Mouse (Mus musculus): Measurements from ENCODE around the gene Fbp1. TPM values are rescaled to one million over a fixed set of nuclear protein-coding genes. Genes with fewer than 3 reads are reported as not detected.
"Not testable (repeated sequence)": the region's sequence is repeated elsewhere in the genome, so short reads cannot be mapped to it uniquely, and the experiment has no call there.

The Fbp1 gene
- polyA plus RNA-seq, 1 experiment from 2014 or later: 2,581 TPM

DNA sequence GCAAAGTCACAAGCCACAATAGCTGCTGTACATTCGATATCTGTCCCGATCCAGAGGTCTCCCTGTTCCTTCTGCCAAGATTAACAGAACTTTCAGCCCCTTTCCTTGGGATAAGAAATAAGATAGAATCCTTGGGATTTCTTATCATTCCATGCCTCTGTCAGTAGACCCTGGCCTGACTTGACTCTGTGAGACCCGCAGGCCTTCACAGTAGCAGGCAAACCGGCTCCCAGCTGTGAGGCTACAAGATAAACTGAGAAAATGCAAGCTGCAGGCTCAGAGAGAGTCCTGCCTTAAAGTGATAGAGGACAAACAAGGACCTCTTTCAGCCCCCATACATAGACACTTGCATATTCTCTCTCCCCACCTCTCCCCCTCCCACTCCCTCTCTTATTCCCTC, 54.7 kb downstream of the Fbp1 start:
- WGBS (ENCODE audit: insufficient replicate concordance): 46% methylated on average over 4 of the region's 4 CpGs

DNA sequence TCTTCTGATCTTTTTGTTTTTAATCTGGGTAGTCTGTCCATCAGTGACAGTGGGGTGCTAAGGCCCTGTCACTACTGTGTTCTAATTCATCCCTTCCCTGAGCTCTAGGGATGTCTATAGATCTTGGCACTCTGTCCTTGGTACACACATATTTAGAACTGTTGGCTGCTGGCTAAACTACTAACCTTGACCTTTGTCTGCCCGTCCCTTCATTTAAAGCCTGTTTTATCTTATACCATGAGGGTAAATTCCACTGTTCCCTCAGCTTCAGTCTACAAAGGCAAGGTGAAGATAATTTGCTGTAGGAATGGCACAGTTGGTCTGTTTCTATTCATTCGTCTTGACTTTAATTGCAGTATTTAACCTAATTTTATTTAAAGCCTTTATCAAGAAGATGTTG, 55.8 kb downstream of the Fbp1 start:
- Histone ChIP-seq H3K4me2 (ENCODE audit: low read depth, low read length) (no peak overlapping the region), H3K9ac (replicated peaks) (no peak overlapping the region), H3K4me1 (ENCODE audit: insufficient read depth) (no peaks in the 10 kb centered on the region), H3K36me3 (replicated peaks; ENCODE audit: insufficient read depth, low read length) (no peaks in the 10 kb centered on the region), H3K4me3 (ENCODE audit: low read depth, low read length) (no peak overlapping the region), H3K27me3 (ENCODE audit: insufficient read depth, low read length) (no peaks in the 10 kb centered on the region), H3K27ac (ENCODE audit: low read depth) (no peak overlapping the region), H3K9me3 (ENCODE audit: low read length) (no peaks in the 10 kb centered on the region)
- WGBS (ENCODE audit: insufficient replicate concordance): 52% methylated on average over 2 of the region's 2 CpGs
- TF ChIP-seq EP300 (IDR thresholded peaks at IDR 0.05; ENCODE audit: low read depth): no peak
- no peak for TF ChIP-seq CTCF (IDR thresholded peaks at IDR 0.05; ENCODE audit: low read depth)
- no peak for ATAC-seq
- no peak for DNase-seq

More for the DNA sequence above, 54.7 kb downstream of the Fbp1 start:
- no peak overlapping the region for H3K27ac ChIP-seq (ENCODE audit: low read depth)
- TF ChIP-seq EP300 (IDR thresholded peaks at IDR 0.05; ENCODE audit: low read depth) (no peak), CTCF (IDR thresholded peaks at IDR 0.05; ENCODE audit: low read depth) (no peak)
- H3K4me2 ChIP-seq (ENCODE audit: low read depth, low read length): no peak overlapping the region
- H3K27me3 ChIP-seq (ENCODE audit: insufficient read depth, low read length): no peaks in the 10 kb centered on the region
- H3K9me3 ChIP-seq (ENCODE audit: low read length): no peaks in the 10 kb centered on the region
- ATAC-seq (no peak), DNase-seq (no peak)
- no peak overlapping the region for H3K4me3 ChIP-seq (ENCODE audit: low read depth, low read length)
- no peaks in the 10 kb centered on the region for H3K4me1 ChIP-seq (ENCODE audit: insufficient read depth)
- H3K36me3 ChIP-seq (replicated peaks; ENCODE audit: insufficient read depth, low read length): no peaks in the 10 kb centered on the region
- H3K9ac ChIP-seq (replicated peaks): no peak overlapping the region

- not testable (repeated sequence) for H3K27ac ChIP-seq (ENCODE audit: low read depth); H3K9me3 ChIP-seq (ENCODE audit: low read length); H3K27me3 ChIP-seq (ENCODE audit: insufficient read depth, low read length); H3K4me3 ChIP-seq (ENCODE audit: low read depth, low read length); H3K36me3 ChIP-seq (replicated peaks; ENCODE audit: insufficient read depth, low read length); H3K4me2 ChIP-seq (ENCODE audit: low read depth, low read length); H3K9ac ChIP-seq (replicated peaks); DNase-seq; ATAC-seq; H3K4me1 ChIP-seq (ENCODE audit: insufficient read depth)
- 79% methylated on average over 3 of the region's 3 CpGs for WGBS (ENCODE audit: insufficient replicate concordance)
Observed at GRCm38 (mm10) chr13:62815705-62816104, 72.4 kb downstream of the Fbp1 start.

Other genes with a start within 250 kb of the Fbp1 start
- 2.2 and 2.4 TPM in 2 replicates for gene Platr25, start 127.6 kb downstream of the Fbp1 start, polyA plus RNA-seq (2015; fragmentation: Nextera tagmentation; extraction: Ambion mirVana)
- 0.28 and 0.80 TPM in 2 replicates for gene Gm5141, start 102.5 kb downstream of the Fbp1 start, polyA plus RNA-seq (2015; fragmentation: Nextera tagmentation; extraction: Ambion mirVana)
- 0.89 and 1.3 TPM in 2 replicates for gene Fbp2, start 29.9 kb downstream of the Fbp1 start, polyA plus RNA-seq (2015; fragmentation: Nextera tagmentation; extraction: Ambion mirVana)
- 20.0 and 22.9 TPM in 2 replicates for gene 2010111I01Rik, start 76.6 kb upstream of the Fbp1 start, polyA plus RNA-seq (2015; fragmentation: Nextera tagmentation; extraction: Ambion mirVana)

Data from liver, postnatal 0 days (tissue).